Mouse (Mus musculus): ENCODE measurements around the gene Coa5.

Gene Coa5

GRCm38 (mm10) chr1:37368125-37368524 lies 61.8 kb downstream of the Coa5 start:
- in situ Hi-C loops (cut with MboI): no loop called here
